Mouse (Mus musculus) thymus, adult 18-20 months (tissue): ENCODE data around the gene Atxn7l3.

ENCODE experiments used
- DNase-seq, 2 experiments: peaks; one replicate each; pipeline ENCODE4 v3.0.0; 2022; ENCODE audit warnings: mixed read lengths in 2 of 2

Atxn7l3 gene

DNA sequence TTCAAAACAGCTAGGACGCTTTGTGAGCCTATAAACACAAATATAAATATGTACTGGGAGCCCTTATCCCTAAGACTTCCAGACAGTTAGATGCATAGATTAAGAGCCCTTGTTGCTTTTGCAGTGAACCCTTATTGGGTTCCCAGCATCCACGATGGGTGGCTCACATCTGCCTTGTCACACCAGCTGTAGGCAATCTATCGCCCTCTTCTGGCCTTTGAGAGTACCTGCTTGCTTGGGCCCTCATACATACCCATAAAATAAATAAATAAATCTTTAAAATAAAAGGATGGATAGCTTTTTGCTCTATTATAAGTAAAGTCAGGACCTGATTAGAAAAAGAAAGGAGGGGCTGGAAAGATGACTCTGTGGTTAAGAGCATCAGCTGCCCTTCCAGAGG is 37.9 kb downstream of the Atxn7l3 start:
- DNase-seq: no peak

DNA sequence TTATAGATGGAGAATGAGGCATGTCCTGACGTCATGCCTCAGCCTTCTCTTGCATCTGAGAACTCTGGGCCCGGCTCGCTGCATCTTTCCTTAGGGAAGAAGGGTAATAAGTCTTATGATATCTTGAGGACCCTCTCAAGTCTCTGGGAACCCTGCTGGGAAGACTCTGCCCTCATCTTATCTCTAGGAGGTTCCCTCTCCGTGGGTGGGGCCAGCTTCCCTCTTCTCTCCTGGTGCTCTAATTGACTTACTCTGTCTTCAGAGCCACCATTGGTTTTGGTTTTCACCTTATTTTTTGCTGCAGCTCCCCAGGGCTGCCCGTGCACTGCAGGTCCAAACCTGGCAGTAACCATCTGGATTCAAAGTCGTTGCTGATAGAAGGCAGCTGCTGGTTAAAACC is 38.3 kb downstream of the Atxn7l3 start:
- no peak for DNase-seq

DNA sequence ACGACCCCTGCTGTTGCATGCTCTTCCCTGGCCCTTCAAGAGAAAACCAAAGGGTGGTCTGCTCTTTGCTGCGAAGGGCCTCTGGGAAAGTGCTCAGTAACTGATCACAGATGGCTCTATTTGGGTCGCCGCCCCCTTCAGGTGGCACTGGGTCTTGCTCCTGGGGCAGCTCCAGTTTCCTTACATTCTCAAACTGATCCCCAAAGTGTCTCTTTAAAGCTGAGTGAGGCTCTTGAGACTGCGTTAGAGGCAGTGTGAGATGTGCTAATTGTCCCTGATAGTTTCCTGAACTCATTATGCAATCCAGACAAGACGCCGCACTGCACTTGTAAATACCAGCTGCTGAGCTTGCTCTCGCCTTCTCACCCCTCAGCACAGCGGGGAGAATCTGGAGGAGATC is 38.9 kb downstream of the Atxn7l3 start:
- no peak for DNase-seq

DNA sequence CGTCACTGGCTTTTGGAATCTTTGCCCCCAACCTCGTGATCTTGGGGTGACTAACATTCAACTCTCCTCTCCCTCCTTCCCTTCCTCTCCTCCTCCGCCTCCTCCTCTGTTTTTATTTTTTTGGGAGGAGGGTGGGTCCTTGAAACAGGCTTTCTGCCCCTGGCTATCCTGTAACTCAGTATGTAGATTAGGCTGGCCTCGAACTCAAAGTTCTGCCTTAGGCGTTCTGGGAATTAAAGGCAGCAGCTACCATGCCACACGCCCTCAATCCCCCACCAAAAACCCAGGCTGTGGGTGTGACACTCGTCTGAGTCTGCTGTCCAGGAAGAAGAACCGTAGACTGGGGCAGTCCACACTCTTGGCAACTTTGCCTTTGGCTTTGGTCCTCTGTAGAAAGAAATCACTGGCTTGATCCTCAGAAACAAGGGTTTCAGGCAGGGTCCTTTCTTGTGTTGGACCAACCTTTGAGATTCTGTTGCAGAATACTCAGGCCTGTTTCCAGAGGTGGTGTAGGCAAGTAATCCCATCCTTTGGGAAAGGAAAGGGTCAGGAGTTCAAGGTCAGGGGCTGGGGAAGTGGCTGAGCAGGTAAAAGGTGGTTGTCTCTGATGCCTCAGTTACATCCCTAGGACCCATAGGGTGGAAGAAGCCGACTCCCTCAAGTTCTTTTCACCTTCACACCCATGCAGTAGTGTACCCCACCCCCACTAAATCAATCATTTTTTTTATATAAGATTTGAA is 46.9 kb downstream of the Atxn7l3 start:
- DNase-seq: no peak

DNA sequence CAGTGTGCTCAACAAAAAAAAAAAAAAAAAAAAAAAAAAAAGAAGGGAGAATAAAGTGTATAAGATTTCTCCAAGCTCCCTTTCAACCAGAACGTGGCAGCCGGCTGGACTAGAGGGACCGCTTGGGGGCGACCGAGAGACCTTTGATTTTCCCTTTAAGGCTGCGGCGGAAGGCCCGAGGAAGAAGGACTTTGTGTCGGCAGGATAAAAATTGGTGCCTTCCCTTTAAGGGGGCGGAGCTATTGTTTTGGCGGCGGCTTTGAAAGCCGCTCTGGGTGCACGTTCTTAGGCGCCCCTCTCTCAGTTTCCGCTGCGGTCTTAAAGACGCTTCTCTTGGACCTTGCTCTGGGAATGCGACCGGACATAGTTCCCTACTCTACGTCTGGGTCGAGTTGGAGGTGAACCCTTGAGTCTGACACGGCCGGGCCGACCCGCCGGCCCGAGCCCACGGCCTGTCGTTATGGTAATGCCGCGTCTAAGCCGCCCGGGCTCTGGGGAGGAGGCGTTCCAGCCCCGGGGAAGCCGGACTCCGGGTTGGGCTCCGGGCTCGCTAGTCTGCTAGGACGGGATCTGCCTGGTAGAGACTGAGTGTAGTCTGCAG is 47.7 kb downstream of the Atxn7l3 start, which contains the start of gene BC030867:
BC030867 (plus strand) TSS at position 253 of the 601 bp plus-strand sequence.
- DNase-seq: peak; percentile 75 to 82

DNA sequence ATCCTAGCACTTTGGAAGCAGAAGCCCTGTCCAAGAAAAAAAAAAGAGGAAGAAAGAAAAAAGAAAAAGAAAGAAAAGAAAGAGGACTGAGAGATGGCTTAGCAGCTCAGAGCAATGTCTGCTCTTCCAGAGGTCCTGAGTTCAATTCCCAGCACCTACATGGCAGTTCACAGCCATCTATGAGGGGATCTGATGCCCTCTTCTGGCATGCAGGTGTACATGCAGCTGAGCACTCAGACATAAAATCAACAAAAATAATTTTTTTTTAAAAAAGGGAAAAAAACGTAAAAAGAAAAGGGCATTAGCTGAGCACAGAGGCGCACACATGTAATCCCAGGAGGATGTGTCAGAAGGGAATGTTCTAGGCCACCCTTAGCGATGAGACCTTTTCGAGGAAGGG is 49.6 kb downstream of the Atxn7l3 start:
- no peak for DNase-seq

DNA sequence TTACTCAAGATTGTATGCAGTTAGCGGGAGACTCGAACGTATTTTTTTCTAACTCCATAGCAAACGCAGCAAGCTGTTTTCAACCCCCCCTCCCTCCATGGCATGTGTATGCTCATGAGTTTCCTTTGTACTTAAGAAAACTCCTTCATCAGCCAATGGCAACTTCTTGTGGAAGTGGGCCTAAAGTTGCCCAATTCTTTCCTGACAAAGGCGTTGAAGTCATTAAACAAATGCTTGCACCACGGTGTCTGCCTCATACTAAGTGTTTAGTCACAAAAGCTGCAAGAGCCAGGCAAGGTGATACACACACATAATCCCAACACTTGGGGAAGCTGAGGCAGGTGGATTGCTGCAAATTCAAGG is 50.2 kb downstream of the Atxn7l3 start:
- no peak for DNase-seq

DNA sequence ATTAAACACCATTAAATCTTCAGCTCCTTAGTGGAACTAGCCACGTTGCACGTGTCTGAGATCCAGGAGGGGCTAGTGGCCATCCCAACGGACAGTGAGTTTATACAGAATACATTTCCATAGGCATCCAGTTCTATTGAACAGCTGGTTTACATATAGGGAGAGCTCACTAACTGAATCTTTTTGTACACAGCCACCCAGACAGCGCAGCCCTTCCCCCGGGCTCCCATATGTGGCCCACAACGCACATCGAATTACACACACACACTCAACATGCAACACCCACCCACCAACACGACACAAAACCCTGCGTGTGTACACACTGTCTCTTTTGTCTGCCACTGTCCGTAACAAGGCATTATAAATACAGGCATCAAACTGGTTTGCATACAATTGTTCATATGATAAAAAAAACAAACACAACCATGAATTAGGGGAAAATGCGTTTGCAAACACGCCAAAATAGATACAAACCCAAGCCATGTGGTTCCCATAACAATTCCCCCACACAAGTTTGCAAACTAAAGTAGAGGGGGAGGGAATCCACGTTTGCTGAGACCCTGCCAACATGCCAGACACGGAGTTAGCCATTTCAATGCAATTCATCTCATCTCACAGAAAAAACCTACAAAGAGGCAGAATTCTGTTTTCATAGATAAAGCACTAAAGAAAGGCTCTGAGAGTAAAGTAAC is 50.7 kb downstream of the Atxn7l3 start:
- no peak for DNase-seq

DNA sequence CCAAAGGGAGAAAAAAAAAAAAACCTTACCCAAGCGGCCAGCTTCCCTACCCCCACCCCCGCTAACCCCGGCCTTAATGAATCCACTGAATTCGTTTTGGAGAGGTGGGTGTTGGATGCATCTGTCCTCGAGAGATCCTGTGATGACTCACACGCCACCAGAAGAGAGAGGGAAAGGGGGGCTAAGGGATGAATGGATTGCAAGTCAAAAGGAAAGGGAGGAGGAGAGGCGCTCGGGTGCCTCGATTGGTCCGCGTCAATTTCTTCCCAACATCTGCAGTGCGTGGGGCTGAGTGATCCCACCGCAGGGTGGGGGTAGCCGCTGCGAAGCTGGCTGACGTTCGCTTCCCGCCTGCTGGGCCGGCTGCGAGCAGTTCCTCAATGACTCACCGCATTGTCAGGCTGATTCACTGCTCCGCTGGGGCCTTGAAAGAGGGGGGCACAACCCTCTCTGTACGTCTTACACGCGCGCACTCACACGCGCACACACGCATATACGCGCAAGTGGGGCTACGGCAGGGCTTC is 51.4 kb downstream of the Atxn7l3 start:
- DNase-seq: no peak

DNA sequence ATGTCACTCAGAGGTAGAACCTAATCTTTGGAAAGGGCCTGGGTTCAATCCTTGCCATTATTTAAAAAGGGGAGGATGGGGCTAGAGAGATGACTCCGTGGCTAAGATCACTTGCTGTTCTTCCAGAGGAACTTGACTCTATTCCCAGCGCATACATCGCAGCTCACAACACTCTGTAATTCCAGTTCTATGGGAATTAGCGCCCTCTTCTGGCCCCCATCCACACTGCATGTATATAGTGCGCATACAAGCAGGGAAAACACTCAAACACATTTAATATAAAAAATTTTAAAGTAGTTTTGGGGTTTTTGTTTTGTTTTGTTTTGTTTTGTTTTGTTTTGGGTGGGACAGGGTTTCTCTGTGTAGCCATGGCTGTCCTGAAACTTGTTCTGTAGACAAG is 54.6 kb downstream of the Atxn7l3 start:
- DNase-seq: no peak

DNA sequence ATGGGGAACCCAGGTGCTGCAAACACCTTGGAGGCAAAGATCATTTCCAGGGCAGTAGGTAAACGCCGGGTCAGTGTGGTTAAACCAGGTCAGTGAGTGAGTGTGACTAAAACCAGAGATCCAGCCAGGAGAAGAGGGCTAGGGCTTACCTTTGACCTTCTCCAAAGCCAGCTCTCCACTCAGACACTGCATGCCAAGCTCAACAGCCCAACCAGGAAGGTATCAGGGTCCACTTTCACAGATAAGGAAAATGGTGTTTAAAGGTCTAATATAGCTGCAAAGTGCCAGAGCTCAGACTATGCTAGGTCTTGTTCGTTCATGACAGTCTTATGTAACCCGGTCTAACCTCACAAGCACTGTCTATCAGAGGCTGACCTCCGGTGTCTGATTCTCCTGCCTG is 55.2 kb downstream of the Atxn7l3 start:
- DNase-seq: no peak

DNA sequence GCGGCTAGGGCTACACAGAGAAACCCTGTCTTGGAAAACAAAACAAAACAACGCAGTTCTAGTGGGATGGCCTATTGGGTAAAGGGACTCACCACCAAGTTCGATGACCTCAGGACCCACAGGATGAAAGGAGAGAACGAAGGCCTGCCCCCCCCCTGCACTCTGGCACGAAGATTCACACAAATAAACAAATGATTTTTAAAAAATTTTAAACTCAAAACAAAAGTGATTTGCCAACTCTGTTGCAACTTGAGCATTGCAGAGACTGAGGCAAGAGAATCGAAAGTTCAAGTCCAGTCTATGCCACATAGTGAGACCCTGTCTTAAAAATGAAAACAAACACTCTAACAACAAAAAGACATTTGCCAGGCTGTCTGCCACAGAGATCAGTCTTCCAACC is 55.8 kb downstream of the Atxn7l3 start:
- no peak for DNase-seq
